Mouse (Mus musculus): ENCODE measurements at regions not wholly inside any gene's neighbourhood (a gene's known extent, or its start where the extent isn't known, plus 50 kb on each side); places are given as distances from the start of the nearest gene placed in this dataset.
A peak's percentile ranks its signal among the peaks of the same experiment; 100 is the strongest.

- H3K27me3 ChIP-seq (replicated peaks; ENCODE audit: control insufficient read depth, insufficient read depth, low read length): no peaks in the 10 kb centered on the region
- ATAC-seq: no peak
- 0 out of 2 replicates have a peak, but pooled peaks cover 3% of the 10 kb centered on the region for H3K9me3 ChIP-seq (ENCODE audit: control insufficient read depth, low read length)
- H3K9ac ChIP-seq (replicated peaks; ENCODE audit: low read depth, low read length): no peak overlapping the region
- no peak overlapping the region for H3K4me2 ChIP-seq (ENCODE audit: low read length)
- no peak overlapping the region for H3K4me3 ChIP-seq (replicated peaks; ENCODE audit: low read length)
- no peaks in the 10 kb centered on the region for H3K36me3 ChIP-seq (ENCODE audit: control insufficient read depth, insufficient read depth)
- no peak overlapping the region for H3K27ac ChIP-seq (ENCODE audit: low read length)
- WGBS: 68% methylated on average over 5 of the region's 5 CpGs
- H3K4me1 ChIP-seq (replicated peaks; ENCODE audit: control insufficient read depth, insufficient read depth, low read length): no peaks in the 10 kb centered on the region
Observed at GRCm38 (mm10) chr13:71874986-71875385, 88.5 kb downstream of the Irx1 start.

DNA sequence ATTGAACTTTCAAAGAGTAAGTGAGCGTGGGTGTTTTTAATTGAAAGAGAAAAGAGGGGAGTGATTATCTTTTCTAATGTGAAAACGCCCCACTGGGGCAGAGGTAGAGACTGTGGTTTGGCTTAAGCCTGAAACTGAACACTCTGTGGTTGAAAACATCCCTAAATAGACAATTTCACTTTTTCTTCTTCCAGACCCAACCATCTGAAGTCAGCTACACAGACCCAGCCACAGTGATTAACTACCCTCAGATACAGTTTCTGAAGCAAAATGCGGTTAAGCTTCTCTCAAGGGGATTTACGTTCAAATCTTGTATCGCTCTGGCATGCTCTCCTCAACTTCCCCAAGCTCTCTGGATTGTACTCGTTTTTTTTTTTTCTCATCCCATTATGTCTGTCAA lies 94.8 kb downstream of the Irx1 start:
- no peak overlapping the region for H3K9ac ChIP-seq (replicated peaks; ENCODE audit: low read depth, low read length)
- H3K9me3 ChIP-seq (ENCODE audit: control insufficient read depth, low read length): 0 out of 2 replicates have a peak, but pooled peaks cover 3% of the 10 kb centered on the region
- H3K4me3 ChIP-seq (replicated peaks; ENCODE audit: low read length): no peak overlapping the region
- H3K4me1 ChIP-seq (replicated peaks; ENCODE audit: control insufficient read depth, insufficient read depth, low read length): no peaks in the 10 kb centered on the region
- WGBS: 77% methylated on average over 6 of the region's 6 CpGs
- H3K27ac ChIP-seq (ENCODE audit: low read length): no peak overlapping the region
- H3K36me3 ChIP-seq (ENCODE audit: control insufficient read depth, insufficient read depth): no peaks in the 10 kb centered on the region
- no peak overlapping the region for H3K4me2 ChIP-seq (ENCODE audit: low read length)
- no peaks in the 10 kb centered on the region for H3K27me3 ChIP-seq (replicated peaks; ENCODE audit: control insufficient read depth, insufficient read depth, low read length)
- no peak for ATAC-seq

- no peak overlapping the region for H3K4me3 ChIP-seq (replicated peaks; ENCODE audit: low read length)
- H3K27ac ChIP-seq (ENCODE audit: low read length): no peak overlapping the region
- H3K9ac ChIP-seq (replicated peaks; ENCODE audit: low read depth, low read length): no peak overlapping the region
- 57% methylated on average over 7 of the region's 7 CpGs for WGBS
- ATAC-seq: no peak
- H3K4me2 ChIP-seq (ENCODE audit: low read length): no peak overlapping the region
- H3K4me1 ChIP-seq (replicated peaks; ENCODE audit: control insufficient read depth, insufficient read depth, low read length): no peaks in the 10 kb centered on the region
- no peaks in the 10 kb centered on the region for H3K9me3 ChIP-seq (ENCODE audit: control insufficient read depth, low read length)
- H3K36me3 ChIP-seq (ENCODE audit: control insufficient read depth, insufficient read depth): no peaks in the 10 kb centered on the region
- H3K27me3 ChIP-seq (replicated peaks; ENCODE audit: control insufficient read depth, insufficient read depth, low read length): no peaks in the 10 kb centered on the region
Observed at GRCm38 (mm10) chr13:71853426-71854025, 110.0 kb downstream of the Irx1 start.

GRCm38 (mm10) chr13:71804032-71804958 lies 159.2 kb downstream of the Irx1 start:
- ATAC-seq: peak; percentile 52; the same call in 1 of the 2 replicates
- 51% methylated on average over 16 of the region's 16 CpGs for WGBS

DNA sequence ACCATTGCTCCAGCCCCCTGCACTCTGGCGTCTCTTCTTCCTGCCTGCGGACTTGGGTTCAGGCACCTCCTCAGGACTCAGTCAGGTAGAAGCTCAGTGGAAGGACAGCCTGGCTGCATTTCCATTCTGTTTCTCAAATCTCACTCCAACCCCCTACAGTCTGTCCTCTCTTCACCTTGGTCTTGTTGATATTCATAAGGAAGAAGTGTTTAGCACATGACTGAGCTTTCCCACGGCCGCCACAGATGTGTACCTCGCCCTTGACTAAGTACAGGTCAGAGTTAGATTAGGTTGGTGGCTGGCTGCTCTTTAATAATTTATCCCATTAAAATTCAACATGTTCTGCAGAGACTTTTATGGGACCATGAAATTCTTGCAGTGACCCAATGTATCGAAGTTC lies 165.2 kb downstream of the Irx1 start:
- Histone ChIP-seq H3K27ac (ENCODE audit: low read length) (no peak overlapping the region), H3K4me1 (replicated peaks; ENCODE audit: control insufficient read depth, insufficient read depth, low read length) (no peaks in the 10 kb centered on the region), H3K9ac (replicated peaks; ENCODE audit: low read depth, low read length) (no peak overlapping the region), H3K4me3 (replicated peaks; ENCODE audit: low read length) (no peak overlapping the region), H3K36me3 (ENCODE audit: control insufficient read depth, insufficient read depth) (no peaks in the 10 kb centered on the region), H3K9me3 (ENCODE audit: control insufficient read depth, low read length) (no peaks in the 10 kb centered on the region), H3K27me3 (replicated peaks; ENCODE audit: control insufficient read depth, insufficient read depth, low read length) (no peaks in the 10 kb centered on the region), H3K4me2 (ENCODE audit: low read length) (no peak overlapping the region)
- no peak for ATAC-seq
- 90% methylated on average over 6 of the region's 6 CpGs for WGBS

More at GRCm38 (mm10) chr13:71804032-71804958, 159.2 kb downstream of the Irx1 start:
- Histone ChIP-seq H3K4me1 (replicated peaks; ENCODE audit: control insufficient read depth, insufficient read depth, low read length) (no peaks in the 10 kb centered on the region), H3K27ac (ENCODE audit: low read length) (no peak overlapping the region), H3K9me3 (ENCODE audit: control insufficient read depth, low read length) (no peaks in the 10 kb centered on the region), H3K9ac (replicated peaks; ENCODE audit: low read depth, low read length) (no peak overlapping the region), H3K27me3 (replicated peaks; ENCODE audit: control insufficient read depth, insufficient read depth, low read length) (no peaks in the 10 kb centered on the region), H3K36me3 (ENCODE audit: control insufficient read depth, insufficient read depth) (no peaks in the 10 kb centered on the region), H3K4me3 (replicated peaks; ENCODE audit: low read length) (no peak overlapping the region), H3K4me2 (ENCODE audit: low read length) (no peak overlapping the region)

DNA sequence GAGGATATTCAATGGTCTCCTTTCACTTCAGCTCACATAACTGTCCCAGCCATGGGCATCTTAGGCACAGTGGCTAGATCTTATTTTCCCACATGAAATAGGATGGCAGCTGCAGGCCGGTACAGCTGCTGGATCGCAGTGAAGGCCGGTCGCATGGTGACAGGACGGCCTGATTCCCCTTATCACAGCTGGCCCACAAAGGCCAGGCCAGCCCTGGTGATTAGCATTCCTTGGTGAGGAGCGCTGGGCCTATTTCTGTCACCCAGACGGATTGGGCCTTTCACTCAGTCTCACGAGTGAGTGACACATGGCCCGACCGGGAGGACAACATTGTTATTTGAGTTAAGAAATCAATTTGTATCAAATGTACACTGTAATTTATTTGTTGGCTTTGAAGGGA lies 178.8 kb downstream of the Irx1 start:
- Histone ChIP-seq H3K4me2 (ENCODE audit: low read length) (no peak overlapping the region), H3K9ac (replicated peaks; ENCODE audit: low read depth, low read length) (no peak overlapping the region), H3K4me1 (replicated peaks; ENCODE audit: control insufficient read depth, insufficient read depth, low read length) (no peaks in the 10 kb centered on the region), H3K9me3 (ENCODE audit: control insufficient read depth, low read length) (no peaks in the 10 kb centered on the region), H3K4me3 (replicated peaks; ENCODE audit: low read length) (no peak overlapping the region), H3K27me3 (replicated peaks; ENCODE audit: control insufficient read depth, insufficient read depth, low read length) (no peaks in the 10 kb centered on the region), H3K36me3 (ENCODE audit: control insufficient read depth, insufficient read depth) (no peaks in the 10 kb centered on the region), H3K27ac (ENCODE audit: low read length) (no peak overlapping the region)
- ATAC-seq: 0 out of 2 replicates have a peak, but pooled peaks have one; percentile 31
- 43% methylated on average over 10 of the region's 10 CpGs for WGBS

- Histone ChIP-seq H3K4me2 (ENCODE audit: low read length) (no peak overlapping the region), H3K27ac (ENCODE audit: low read length) (no peak overlapping the region), H3K36me3 (ENCODE audit: control insufficient read depth, insufficient read depth) (no peaks in the 10 kb centered on the region), H3K9ac (replicated peaks; ENCODE audit: low read depth, low read length) (no peak overlapping the region), H3K4me3 (replicated peaks; ENCODE audit: low read length) (no peak overlapping the region), H3K9me3 (ENCODE audit: control insufficient read depth, low read length) (no peaks in the 10 kb centered on the region), H3K27me3 (replicated peaks; ENCODE audit: control insufficient read depth, insufficient read depth, low read length) (no peaks in the 10 kb centered on the region), H3K4me1 (replicated peaks; ENCODE audit: control insufficient read depth, insufficient read depth, low read length) (no peaks in the 10 kb centered on the region)
- 84% methylated on average over 11 of the region's 11 CpGs for WGBS
- no peak for ATAC-seq
Observed at GRCm38 (mm10) chr13:71747003-71747965, 216.2 kb downstream of the Irx1 start.

DNA sequence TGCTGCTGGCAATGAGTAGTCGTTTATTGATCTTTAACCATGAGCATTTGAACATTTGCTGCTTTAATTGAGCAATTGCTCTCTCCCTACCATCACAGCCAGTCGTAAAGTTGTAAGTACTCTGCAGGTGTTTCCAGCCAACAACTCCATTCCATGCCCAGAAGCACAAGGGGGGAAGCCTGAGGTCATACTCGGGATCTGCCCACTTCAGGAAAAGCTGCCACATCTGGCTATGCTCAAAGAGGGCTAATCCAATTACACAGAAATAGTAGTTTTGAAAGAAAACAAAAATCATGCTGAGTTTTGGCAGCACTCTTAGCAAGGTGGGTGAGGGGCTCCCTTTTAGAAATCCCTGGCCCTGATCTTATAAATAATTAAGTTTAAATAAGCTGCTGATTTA lies 217.0 kb downstream of the Irx1 start:
- no peaks in the 10 kb centered on the region for H3K36me3 ChIP-seq (ENCODE audit: control insufficient read depth, insufficient read depth)
- no peaks in the 10 kb centered on the region for H3K4me1 ChIP-seq (replicated peaks; ENCODE audit: control insufficient read depth, insufficient read depth, low read length)
- H3K4me3 ChIP-seq (replicated peaks; ENCODE audit: low read length): no peak overlapping the region
- H3K27ac ChIP-seq (ENCODE audit: low read length): no peak overlapping the region
- no peak for ATAC-seq
- H3K27me3 ChIP-seq (replicated peaks; ENCODE audit: control insufficient read depth, insufficient read depth, low read length): no peaks in the 10 kb centered on the region
- no peak overlapping the region for H3K4me2 ChIP-seq (ENCODE audit: low read length)
- WGBS: 24% methylated on average over 3 of the region's 3 CpGs
- H3K9ac ChIP-seq (replicated peaks; ENCODE audit: low read depth, low read length): no peak overlapping the region
- no peaks in the 10 kb centered on the region for H3K9me3 ChIP-seq (ENCODE audit: control insufficient read depth, low read length)

All from forebrain, embryonic 16.5 days (tissue).